Mouse (Mus musculus): ENCODE results near the gene Serinc2.

Gene Serinc2

GRCm38 (mm10) chr4:130279105-130279504, at the start of gene Serinc2:
Gene Serinc2 (minus strand): TSS chr4:130279205.
- no peak for DNase-seq (ENCODE audit: low read depth, low spot score)

GRCm38 (mm10) chr4:130327366-130327765, 48.4 kb upstream of the Serinc2 start:
- DNase-seq (ENCODE audit: low read depth, low spot score), result no peak

DNA sequence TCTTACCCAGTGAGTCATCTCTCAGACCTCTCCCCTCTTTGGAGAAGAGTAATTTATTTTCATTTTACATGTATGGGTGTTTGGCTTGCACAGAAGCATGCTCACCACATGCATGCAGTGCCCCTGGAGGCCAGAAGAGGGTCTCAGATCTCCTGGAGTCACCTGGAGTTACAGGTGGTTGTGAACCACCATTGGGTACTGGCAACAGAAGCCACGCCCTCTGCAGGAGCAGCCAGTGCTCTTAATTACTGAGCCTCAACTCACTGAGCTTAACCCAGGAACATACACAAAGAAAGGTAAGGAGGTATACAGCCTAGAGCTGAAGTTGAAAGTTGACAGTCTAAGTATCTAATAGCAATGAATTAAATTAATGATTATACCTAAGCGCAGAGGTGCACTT, 46.4 kb upstream of the Serinc2 start:
- DNase-seq (ENCODE audit: low read depth, low spot score), result no peak

GRCm38 (mm10) chr4:130323607-130324006, 44.6 kb upstream of the Serinc2 start:
- DNase-seq (ENCODE audit: low read depth, low spot score), result no peak

DNA sequence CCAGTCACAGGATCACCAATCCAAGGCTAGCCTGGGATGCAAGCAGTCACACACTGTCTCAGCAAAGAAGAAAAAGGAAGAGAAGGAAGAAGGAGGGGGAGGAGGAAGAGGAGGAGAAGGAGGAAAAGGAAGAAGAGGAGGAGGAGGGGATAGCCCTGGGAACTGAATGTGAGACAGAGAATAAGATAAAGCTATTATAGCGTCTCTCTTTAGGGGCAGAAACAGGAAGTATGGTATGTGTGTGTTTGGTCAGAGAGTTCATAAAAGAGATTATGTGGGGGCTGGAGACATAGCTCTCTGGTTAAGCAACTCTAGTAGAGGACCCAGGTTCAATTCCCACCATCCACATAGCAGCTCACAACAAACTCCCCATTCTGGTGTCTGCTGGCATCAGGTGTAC, 44.2 kb upstream of the Serinc2 start:
- no peak for DNase-seq (ENCODE audit: low read depth, low spot score)

DNA sequence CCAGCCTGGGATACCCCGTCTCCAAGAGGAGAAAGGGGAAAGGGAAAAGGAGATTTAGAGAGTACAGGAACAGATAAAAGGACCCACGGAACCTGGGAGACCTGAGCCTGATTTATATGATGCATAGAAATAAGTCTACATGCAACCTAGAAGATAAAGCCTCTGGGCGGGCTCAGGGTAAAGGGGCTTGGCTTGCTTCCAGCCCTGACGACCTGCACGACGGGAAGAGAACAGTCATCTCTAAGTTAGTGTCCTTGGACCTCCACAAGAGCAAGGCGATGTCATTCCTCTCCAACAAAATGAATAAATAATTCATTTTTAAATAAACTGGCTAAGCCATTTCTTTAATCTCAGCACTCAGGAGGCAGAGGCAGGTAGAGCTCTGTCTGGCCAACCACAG, 43.6 kb upstream of the Serinc2 start:
- DNase-seq (ENCODE audit: low read depth, low spot score), result no peak

GRCm38 (mm10) chr4:130321640-130322039, 42.6 kb upstream of the Serinc2 start:
- DNase-seq (ENCODE audit: low read depth, low spot score), result no peak

DNA sequence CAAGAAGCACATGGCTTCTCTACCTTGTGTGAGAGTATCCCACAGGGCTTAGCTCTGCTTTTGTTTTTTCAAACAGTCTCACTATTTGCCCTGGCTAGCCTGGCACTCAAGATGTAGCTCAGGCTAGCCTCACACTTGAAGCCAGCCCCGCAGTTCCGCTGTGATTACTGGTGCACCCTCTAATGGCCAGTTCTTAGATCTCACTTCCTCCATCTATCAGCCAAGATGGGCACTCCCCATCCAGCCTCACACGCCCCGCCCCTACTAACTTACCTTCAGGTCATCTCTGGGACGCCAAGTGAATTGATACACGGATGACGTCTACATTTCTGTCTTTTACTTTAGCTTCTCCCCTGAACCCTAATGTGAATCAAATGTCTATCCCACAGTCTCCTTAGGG, 40.6 kb upstream of the Serinc2 start:
- DNase-seq (ENCODE audit: low read depth, low spot score), result no peak

- DNase-seq (ENCODE audit: low read depth, low spot score), result no peak
These were observed 39.1 kb upstream of the Serinc2 start for GRCm38 (mm10) chr4:130318122-130318521.

- DNase-seq (ENCODE audit: low read depth, low spot score), result no peak
These were observed 37.7 kb upstream of the Serinc2 start for GRCm38 (mm10) chr4:130316691-130317090.

GRCm38 (mm10) chr4:130315771-130316527, 36.9 kb upstream of the Serinc2 start:
- DNase-seq (ENCODE audit: low read depth, low spot score), result no peak

DNA sequence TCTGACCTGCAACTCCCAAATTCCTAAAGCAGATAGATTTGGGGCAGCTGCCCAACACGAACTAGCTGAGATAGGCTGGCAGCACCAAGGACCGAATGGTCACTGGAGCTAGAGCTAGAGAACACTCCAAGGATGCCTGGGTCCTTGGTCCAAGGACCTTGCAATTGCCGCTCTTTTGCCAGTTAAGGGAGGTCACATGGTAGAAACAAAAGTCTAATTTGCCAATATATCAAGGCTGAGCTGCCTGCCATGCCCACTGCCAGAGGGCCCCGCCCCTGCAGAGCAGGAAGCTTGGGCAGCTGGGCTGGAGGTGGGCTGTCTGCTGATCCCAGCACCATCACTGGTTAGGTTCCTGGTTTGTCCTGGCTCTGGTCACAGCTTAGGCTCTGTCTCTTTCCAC, 34.5 kb upstream of the Serinc2 start:
- no peak for DNase-seq (ENCODE audit: low read depth, low spot score)

DNA sequence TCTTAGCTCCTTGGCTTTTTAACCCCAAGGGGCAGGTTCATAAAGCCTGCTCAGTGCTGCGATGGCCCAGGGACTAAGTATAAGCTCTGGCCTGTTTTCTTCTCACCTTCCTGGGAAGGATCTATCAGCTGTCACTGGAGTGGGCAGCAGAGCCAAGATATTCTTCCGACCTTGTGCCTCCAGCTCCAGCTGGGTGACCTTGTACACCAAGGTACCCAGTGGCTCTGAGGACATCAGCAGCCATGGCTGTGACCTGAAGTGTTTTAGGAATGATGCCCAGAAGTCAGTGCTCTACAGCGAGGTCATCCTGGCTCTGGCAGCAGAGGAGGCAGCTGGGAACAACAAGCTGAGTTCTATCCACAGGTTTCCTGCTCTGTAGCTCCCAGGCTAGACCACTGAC, 33.5 kb upstream of the Serinc2 start:
- DNase-seq (ENCODE audit: low read depth, low spot score), result no peak

DNA sequence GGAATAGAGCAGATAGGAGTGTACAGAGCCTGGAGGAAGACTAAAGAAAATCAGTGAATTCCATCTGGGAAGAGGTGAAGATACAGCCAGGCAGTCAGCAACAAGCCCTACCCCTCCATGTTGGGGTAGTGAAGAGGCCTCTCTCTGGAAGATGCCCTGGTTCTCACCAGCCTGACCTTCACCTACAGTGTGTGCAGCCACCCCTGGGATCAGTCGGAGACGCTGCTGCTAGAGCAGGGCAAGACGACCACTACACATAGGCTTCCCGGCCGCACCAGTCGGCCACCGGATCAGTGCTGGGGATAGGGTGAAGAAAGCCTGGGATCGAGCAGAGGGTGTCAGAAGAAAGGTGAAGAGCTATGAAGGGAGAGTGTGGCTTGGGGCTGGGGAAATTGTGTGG, 30.2 kb upstream of the Serinc2 start:
- DNase-seq (ENCODE audit: low read depth, low spot score), result no peak

DNA sequence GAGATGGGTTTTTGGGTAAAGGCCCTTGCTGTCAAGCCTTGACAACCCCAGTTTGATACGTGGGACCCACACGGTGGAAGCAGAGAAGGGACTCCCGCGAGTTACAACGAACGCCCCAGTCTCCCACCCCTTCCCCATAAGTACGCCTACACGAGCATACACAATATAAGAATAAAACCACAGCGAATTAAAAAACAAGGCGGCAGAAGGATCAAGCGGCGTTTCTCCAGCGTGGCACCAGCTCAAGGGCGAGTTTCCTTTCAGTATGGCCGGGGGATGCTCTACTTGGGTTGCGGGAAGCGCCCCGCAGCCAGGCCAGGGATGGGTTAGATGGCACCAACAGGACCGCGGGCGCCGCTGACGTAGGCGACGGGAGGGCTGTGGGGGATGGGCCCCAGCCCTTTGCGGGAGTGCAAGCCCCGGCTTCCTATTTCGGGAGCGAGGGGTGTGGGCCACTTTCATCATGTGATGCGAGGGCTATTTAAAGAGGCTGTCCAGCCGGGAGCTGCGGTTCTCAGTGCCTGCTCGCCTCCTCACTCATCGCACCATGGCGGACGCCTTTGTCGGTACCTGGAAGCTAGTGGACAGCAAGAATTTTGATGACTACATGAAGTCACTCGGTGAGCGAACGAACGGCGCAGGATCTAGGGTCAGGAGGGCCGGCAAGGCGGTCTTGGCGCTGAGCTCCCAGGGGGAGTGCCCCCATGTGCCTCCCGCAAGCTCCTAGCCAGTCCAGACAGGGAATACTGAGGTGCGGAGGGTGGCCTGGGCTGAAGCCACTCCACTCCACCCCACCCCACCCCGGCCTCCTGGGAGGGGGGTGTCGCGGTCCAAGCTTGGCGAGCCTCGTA, 29.5 kb upstream of the Serinc2 start, which contains the start of the genes Fabp3 and Gm10570:
TSS of gene Fabp3 (plus strand) at position 365 of the 851 bp plus-strand sequence.
TSS of gene Gm10570 (minus strand) at position 444 of the 851 bp plus-strand sequence.
- DNase-seq (ENCODE audit: low read depth, low spot score), result no peak

- no peak for DNase-seq (ENCODE audit: low read depth, low spot score)
These were observed 28.8 kb upstream of the Serinc2 start for GRCm38 (mm10) chr4:130307851-130308230.

- no peak for DNase-seq (ENCODE audit: low read depth, low spot score)
These were observed 28.0 kb upstream of the Serinc2 start for GRCm38 (mm10) chr4:130306796-130307630.

DNA sequence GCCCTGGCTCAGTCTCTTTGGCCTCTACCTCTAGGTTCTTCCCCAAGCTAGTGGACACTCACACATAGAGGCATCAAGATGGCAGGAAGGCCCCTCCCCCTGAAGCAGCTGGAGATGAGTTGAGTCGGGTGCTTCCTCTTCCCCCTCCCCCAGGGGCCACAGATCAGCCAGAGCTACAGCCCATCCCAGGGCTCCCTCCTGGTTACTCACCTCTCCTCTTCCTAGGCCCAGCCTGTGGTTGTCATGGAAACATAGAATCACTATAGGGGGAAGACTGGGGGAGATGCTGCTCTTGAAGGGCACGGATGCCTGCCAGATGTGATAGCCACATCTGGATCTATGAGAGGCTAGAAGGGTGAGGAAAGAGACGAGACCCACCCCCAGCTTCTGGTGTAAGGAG, 25.7 kb upstream of the Serinc2 start:
- no peak for DNase-seq (ENCODE audit: low read depth, low spot score)

DNA sequence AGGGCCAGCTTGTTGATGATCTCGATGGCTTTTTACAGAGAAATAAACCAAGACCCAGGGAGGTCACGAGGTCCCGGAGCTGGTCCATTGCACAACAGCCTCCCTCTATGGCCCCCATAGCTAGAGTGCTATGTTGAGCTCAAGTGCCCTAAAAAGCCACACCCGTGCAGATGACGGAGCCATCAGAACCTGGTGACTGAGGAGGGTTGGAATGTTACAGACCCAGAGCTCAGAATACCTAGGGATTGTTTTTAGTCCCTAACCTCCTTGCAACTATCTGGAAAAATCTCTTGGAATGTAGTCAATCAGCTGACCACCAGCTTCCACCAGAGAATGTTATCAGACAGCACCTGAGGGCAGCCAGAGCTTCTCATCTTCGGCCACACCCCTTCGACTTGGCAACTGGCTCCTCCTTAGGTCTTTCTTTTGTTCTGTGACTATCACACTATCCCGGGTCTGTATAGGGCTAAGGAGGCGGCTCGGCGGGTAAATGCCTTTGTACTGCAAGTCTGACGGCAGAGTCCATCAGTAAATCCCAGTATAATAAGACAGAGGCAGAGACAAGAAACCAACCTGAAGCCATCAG, 23.4 kb upstream of the Serinc2 start:
- no peak for DNase-seq (ENCODE audit: low read depth, low spot score)

DNA sequence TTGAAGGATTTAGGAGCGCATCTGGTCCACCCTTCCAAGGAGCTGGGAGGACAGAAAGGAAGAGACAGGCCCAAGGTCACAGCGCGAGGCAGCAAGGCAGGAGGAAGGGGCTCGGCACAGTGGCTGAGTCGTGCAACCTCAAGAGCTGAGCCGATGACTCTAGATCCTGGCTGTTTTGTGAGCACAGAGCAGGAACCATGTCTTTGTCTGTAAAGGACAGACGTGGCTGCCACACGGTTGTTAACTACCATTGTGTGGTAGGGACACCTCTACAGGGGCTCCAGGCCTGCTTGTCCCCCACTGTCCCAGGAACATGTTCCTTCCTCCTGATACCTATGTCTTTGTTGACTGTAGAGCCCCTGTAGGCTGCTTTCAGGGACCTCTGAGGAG, 20.6 kb upstream of the Serinc2 start:
- no peak for DNase-seq (ENCODE audit: low read depth, low spot score)

GRCm38 (mm10) chr4:130298877-130299628, 20.0 kb upstream of the Serinc2 start:
- no peak for DNase-seq (ENCODE audit: low read depth, low spot score)
